Mouse (Mus musculus) ES-E14 (cell line): ENCODE data around the gene Uxs1. TPM values are rescaled to one million over a fixed set of nuclear protein-coding genes. Genes with fewer than 3 reads are reported as not detected.

ENCODE experiments used
- DNase-seq: peaks from one replicate; pipeline ENCODE4 v3.0.0-alpha.2; 2013; ENCODE audit warnings: low read depth, low spot score
- H3K27ac ChIP-seq: 2 replicates; pipeline ENCODE4 v1.5.1; 2012; ENCODE audit warnings: low read depth, mild to moderate bottlenecking, low read length, moderate library complexity, mixed read lengths; ENCODE audit not compliant: poor library complexity, insufficient read depth, severe bottlenecking
- H3K36me3 ChIP-seq: 2 replicates; pipeline ENCODE4 v1.6.1; 2012; ENCODE audit warnings: mild to moderate bottlenecking, low read length, moderate library complexity, mixed read lengths; ENCODE audit not compliant: control insufficient read depth, poor library complexity, insufficient read depth, severe bottlenecking
- H3K4me1 ChIP-seq, 2 experiments: fragments of 150-350 bp in 1 of 2; sonication (generic) in 1 of 2; 2 replicates each; pipeline ENCODE4 v1.6.1; 2012; ENCODE audit warnings: low read length in 2 of 2, mild to moderate bottlenecking in 1 of 2, mixed read lengths in 1 of 2; ENCODE audit not compliant: control insufficient read depth in 2 of 2, insufficient read depth in 2 of 2, poor library complexity in 1 of 2
- H3K4me3 ChIP-seq, 2 experiments: fragments of 150-350 bp in 1 of 2; sonication (generic) in 1 of 2; 2 replicates each; pipeline ENCODE4 v1.5.1; 2012; ENCODE audit warnings: low read length in 2 of 2, low read depth in 1 of 2, mild to moderate bottlenecking in 1 of 2, mixed read lengths in 1 of 2; ENCODE audit not compliant: insufficient read depth in 1 of 2, poor library complexity in 1 of 2, severe bottlenecking in 1 of 2
- H3K9ac ChIP-seq: 2 replicates; pipeline ENCODE4 v1.6.1; 2012; ENCODE audit warnings: low read depth, mild to moderate bottlenecking, low read length, mixed read lengths; ENCODE audit not compliant: poor library complexity, insufficient read depth, severe bottlenecking
- H3K9me3 ChIP-seq: fragments of 150-350 bp; sonication (generic); 2 replicates; pipeline ENCODE4 v1.6.1; 2012; ENCODE audit warnings: low read depth, mild to moderate bottlenecking, low read length; ENCODE audit not compliant: control insufficient read depth, insufficient read depth
- CHD2 ChIP-seq: IDR thresholded peaks from 2 replicates; pipeline ENCODE4 v1.6.1; 2014; ENCODE audit warnings: mild to moderate bottlenecking, low read depth, low read length, inconsistent platforms
- HCFC1 ChIP-seq: IDR thresholded peaks from 2 replicates; pipeline ENCODE4 v1.6.1; 2012; ENCODE audit warnings: low read length, inconsistent platforms, borderline replicate concordance; ENCODE audit not compliant: insufficient read depth
- MAFK ChIP-seq: IDR thresholded peaks from 2 replicates; pipeline ENCODE4 v1.6.1; 2014; ENCODE audit warnings: mild to moderate bottlenecking, low read depth, low read length, inconsistent platforms; ENCODE audit not compliant: insufficient read depth
- ZC3H11A ChIP-seq: IDR thresholded peaks from 2 replicates; pipeline ENCODE4 v1.6.1; 2012; ENCODE audit warnings: low read depth, mild to moderate bottlenecking, inconsistent platforms, low read length, borderline replicate concordance
- ZNF384 ChIP-seq: IDR thresholded peaks from 2 replicates; pipeline ENCODE4 v1.6.1; 2012; ENCODE audit warnings: low read depth, low read length, inconsistent platforms
- in situ Hi-C, 2 experiments: fragments of 600-800 bp; cut with MboI; formaldehyde crosslinking; loops; one replicate each; pipeline ENCODE4 v1.15.1; 2025; ENCODE audit warnings: low sequenced_read_pairs in 2 of 2, inconsistent platforms in 1 of 2; ENCODE audit not compliant: unreplicated experiment in 2 of 2
- total RNA-seq: library from RNA; depleted of rRNA; stranded (reverse); fragments of 300-350 nt; gene quantifications from 2 replicates; pipeline ENCODE4 v1.2.3, GENCODE M21; 2012; rRNA removed

Uxs1 gene
- 36.2 and 49.0 TPM in 2 replicates for total RNA-seq

DNA sequence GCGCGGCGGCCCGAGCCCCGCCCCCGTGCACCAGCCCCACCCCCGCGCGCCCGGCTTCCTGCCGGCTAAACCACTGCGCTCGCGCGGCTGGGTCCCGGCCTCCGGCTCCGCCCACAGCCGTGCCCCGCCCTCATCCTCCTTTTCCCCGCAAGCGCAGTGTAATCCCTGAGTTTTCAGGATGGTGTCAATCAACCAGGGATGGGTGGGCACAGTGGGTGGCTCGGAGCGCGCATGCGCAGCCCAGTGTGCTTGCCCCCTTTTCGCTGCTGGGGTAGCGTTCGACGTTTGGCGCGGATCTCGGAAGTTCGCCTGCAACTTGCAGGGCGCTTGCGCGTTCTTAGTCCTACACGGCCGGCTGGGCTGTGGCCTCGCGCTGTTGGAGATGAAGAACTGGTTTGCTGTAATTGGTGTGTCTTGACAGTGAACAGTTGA is at the start of gene Uxs1:
Gene Uxs1 (minus strand): TSS at position 38 of the 432 bp plus-strand sequence.
- Histone ChIP-seq H3K4me3 (peak within 1 kb of the TSS; percentile 88 to 97), H3K9me3 (no peaks in the 10 kb centered on the region), H3K36me3 (no peaks in the 10 kb centered on the region), H3K9ac (peak within 1 kb of the TSS; percentile 91), H3K27ac (peak within 1 kb of the TSS; percentile 60; the same call in 1 of the 2 replicates), H3K4me1 (peaks cover 0 to 2% of the 10 kb centered on the region in 2 experiments; a peak in 1 of 4 replicates)
- in situ Hi-C loops = no loop called here
- TF ChIP-seq ZC3H11A = no peak
- TF ChIP-seq HCFC1 = no peak
- TF ChIP-seq CHD2 = no peak
- no peak for TF ChIP-seq MAFK
- no peak for TF ChIP-seq ZNF384
- DNase-seq = peak; percentile 93

DNA sequence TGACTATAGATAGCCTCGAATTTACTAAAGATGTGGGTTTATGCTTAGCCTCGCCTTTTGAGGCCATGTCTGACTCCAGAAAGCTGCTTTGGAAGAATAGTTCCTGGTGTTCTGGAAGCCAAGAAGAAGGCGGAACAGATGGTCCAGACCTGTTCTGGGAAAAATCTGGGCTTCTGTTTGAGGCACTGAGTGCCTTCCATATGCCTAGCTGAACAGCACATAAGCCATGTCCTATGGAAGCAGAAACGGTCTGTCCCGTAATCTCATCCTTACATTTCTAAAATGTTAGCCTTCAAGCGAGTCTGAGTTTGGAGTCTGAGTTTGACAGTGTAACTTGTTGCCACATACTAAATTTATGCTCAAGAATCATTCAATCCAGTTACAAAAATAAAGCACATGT is 49.6 kb upstream of the Uxs1 start:
- TF ChIP-seq CHD2 (no peak), HCFC1 (no peak), ZC3H11A (no peak), MAFK (no peak), ZNF384 (no peak)
- H3K9me3 ChIP-seq = no peaks in the 10 kb centered on the region
- H3K9ac ChIP-seq = no peak overlapping the region
- no peak overlapping the region for H3K27ac ChIP-seq
- in situ Hi-C loops = no loop called here
- DNase-seq = no peak
- H3K36me3 ChIP-seq = no peaks in the 10 kb centered on the region
- H3K4me1 ChIP-seq = peaks cover 0 to 4% of the 10 kb centered on the region in 2 experiments; a peak in 1 of 4 replicates
- no peak overlapping the region for H3K4me3 ChIP-seq

DNA sequence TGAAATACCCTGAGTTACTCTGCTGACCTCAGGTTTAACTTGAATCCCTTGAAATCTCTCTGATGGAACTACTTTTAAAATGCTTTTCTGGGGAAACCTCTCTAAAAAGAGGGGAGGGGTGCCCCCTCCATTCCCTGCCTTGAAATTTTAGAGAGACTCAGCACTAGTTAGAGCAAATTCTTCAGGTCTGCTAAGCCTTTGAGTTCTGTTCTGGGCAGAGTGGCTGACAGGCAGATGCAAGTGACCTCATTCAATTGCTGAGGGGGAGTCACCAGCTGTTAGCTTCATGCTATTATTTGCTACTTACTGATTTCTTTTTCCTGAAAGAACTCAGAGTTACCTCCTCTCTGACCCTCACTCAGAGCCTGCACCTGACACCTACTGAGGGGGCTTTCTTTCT is 43.5 kb upstream of the Uxs1 start:
- TF ChIP-seq ZC3H11A = no peak
- in situ Hi-C loops = no loop called here
- Histone ChIP-seq H3K27ac (no peak overlapping the region), H3K9ac (no peak overlapping the region), H3K36me3 (no peaks in the 10 kb centered on the region), H3K9me3 (no peaks in the 10 kb centered on the region), H3K4me3 (no peak overlapping the region), H3K4me1 (no peaks in the 10 kb centered on the region)
- no peak for DNase-seq

DNA sequence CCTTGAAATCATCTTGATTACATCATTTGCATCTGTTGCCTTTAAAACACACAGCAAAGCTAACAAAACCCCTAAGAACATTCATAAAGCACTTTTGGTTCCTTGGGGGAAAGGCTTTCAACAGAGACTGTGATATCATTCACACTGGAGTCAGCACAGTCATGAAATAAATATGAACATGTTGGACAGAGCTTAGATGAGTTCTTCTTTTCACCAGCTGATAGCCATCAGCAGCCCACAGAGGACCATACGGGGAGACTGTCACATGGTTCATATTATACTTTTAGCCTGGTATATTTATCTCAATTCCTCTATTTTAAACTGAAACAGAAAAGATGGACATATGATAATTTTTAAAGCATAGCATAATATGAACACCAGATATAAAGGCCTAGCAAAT is 40.9 kb upstream of the Uxs1 start:
- DNase-seq = no peak
- H3K9ac ChIP-seq = no peak overlapping the region
- no peaks in the 10 kb centered on the region for H3K36me3 ChIP-seq
- TF ChIP-seq HCFC1 = no peak
- no peak overlapping the region for H3K27ac ChIP-seq
- no peaks in the 10 kb centered on the region for H3K9me3 ChIP-seq
- no peaks in the 10 kb centered on the region for H3K4me1 ChIP-seq
- in situ Hi-C loops = no loop called here
- no peak overlapping the region for H3K4me3 ChIP-seq

GRCm38 (mm10) chr1:43864758-43865157 is 37.2 kb upstream of the Uxs1 start:
- Histone ChIP-seq H3K4me1 (no peaks in the 10 kb centered on the region), H3K9ac (no peak overlapping the region), H3K9me3 (no peaks in the 10 kb centered on the region), H3K4me3 (no peak overlapping the region), H3K27ac (no peak overlapping the region), H3K36me3 (no peaks in the 10 kb centered on the region)
- no peak for DNase-seq
- in situ Hi-C loops = no loop called here
- no peak for TF ChIP-seq ZC3H11A
- TF ChIP-seq ZNF384 = no peak
- no peak for TF ChIP-seq HCFC1
- TF ChIP-seq MAFK = no peak
- no peak for TF ChIP-seq CHD2
